Mouse (Mus musculus): ENCODE measurements around the gene Ubald1. TPM values are rescaled to one million over a fixed set of nuclear protein-coding genes. Genes with fewer than 3 reads are reported as not detected.

Ubald1 gene
- polyA plus RNA-seq, 1 experiment = 58.4 TPM

DNA sequence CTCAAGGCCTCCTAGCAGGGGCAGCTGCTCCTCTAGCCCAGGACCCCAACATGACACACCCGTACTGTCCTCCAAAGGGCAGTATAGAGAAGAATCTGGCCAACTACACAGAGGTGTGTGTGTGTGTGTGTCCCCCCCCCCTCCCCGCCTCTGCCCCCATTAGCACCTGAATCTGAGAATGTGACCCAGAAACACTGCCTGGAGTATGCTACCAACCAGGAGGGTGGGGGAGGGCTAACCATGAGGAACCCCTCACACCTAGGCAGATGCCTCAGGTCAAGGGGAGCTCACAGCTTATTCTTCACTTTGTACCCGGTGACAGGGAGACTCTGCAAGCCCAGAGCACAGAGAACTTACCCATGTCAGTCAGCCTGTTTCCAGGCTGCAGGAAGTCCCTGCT is 2.4 kb downstream of the Ubald1 start:
- TF ChIP-seq CTCF (IDR thresholded peaks at IDR 0.05; ENCODE audit: extremely low read depth, insufficient read depth, low read length) (no peak), POLR2A (IDR thresholded peaks at IDR 0.05; ENCODE audit: extremely low read depth, insufficient read depth, low read length) (no peak)
- no peak overlapping the region for H3K27ac ChIP-seq (ENCODE audit: insufficient read depth, low read length)
- peak overlapping the region; percentile 87; the same call in 1 of the 2 replicates for H3K4me3 ChIP-seq (ENCODE audit: insufficient read depth, low read length)
- H3K4me1 ChIP-seq (ENCODE audit: control insufficient read depth, insufficient read depth, low read length) = peaks cover 6% of the 10 kb centered on the region; the same call in 1 of the 2 replicates

DNA sequence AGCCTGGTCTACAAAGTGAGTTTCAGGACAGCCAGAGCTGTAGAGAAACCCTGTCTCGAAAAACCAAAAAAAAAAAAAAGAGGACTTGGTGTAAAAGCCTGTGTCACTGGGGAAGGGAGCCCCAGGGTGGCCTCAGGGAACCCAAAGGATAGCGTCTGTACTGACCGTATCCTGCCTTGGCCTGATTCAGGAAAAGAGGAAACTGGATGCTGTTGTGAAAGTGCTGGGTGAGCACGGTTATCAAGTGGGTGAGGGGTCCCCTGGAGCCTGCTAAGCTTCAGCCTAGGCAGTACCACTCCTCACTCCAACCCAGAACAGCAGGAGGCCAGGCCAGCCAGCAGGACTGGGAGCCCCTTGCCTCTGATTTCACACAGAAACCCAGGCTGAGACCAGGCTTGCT is 2.9 kb downstream of the Ubald1 start:
- peaks cover 6% of the 10 kb centered on the region; the same call in 1 of the 2 replicates for H3K4me1 ChIP-seq (ENCODE audit: control insufficient read depth, insufficient read depth, low read length)
- H3K27ac ChIP-seq (ENCODE audit: insufficient read depth, low read length) = no peak overlapping the region
- no peak overlapping the region for H3K4me3 ChIP-seq (ENCODE audit: insufficient read depth, low read length)
- no peak for TF ChIP-seq POLR2A (IDR thresholded peaks at IDR 0.05; ENCODE audit: extremely low read depth, insufficient read depth, low read length)

DNA sequence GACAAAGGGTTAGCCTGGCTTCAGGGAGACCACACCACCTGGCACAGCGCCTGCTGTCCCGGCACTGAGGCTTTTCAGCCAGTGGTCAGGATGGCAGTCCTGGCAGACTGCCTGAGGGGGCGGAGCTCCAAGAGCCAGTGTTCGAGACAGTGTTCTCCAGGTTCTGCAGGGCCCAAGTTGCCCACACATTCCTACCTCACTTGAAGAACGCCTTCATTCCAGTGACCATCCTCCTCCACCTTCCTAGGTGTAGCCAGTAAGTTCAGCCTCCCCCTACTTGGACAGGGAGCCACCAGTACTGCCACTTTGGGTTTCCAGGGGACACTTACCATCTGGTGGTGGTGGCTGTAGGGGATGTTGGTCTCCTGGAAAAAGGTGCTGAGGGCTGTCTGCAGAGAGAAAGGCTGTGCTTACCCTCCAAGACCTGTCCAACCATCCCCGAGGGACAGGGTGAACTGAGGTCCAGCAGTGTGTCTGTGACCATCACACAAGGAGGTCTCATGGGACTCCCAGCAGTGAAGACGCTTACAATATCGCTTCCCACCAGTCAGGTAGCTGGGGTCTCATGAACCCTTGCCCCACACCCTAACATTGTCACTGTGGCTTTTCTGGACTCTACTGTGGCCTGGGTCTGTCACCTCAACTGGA is 4.0 kb downstream of the Ubald1 start:
- H3K27ac ChIP-seq (ENCODE audit: insufficient read depth, low read length) = no peak overlapping the region
- no peak for TF ChIP-seq CTCF (IDR thresholded peaks at IDR 0.05; ENCODE audit: extremely low read depth, insufficient read depth, low read length)
- TF ChIP-seq POLR2A (IDR thresholded peaks at IDR 0.05; ENCODE audit: extremely low read depth, insufficient read depth, low read length) = no peak
- H3K4me1 ChIP-seq (ENCODE audit: control insufficient read depth, insufficient read depth, low read length) = peaks cover 2% of the 10 kb centered on the region; the same call in 1 of the 2 replicates
- H3K4me3 ChIP-seq (ENCODE audit: insufficient read depth, low read length) = no peak overlapping the region

DNA sequence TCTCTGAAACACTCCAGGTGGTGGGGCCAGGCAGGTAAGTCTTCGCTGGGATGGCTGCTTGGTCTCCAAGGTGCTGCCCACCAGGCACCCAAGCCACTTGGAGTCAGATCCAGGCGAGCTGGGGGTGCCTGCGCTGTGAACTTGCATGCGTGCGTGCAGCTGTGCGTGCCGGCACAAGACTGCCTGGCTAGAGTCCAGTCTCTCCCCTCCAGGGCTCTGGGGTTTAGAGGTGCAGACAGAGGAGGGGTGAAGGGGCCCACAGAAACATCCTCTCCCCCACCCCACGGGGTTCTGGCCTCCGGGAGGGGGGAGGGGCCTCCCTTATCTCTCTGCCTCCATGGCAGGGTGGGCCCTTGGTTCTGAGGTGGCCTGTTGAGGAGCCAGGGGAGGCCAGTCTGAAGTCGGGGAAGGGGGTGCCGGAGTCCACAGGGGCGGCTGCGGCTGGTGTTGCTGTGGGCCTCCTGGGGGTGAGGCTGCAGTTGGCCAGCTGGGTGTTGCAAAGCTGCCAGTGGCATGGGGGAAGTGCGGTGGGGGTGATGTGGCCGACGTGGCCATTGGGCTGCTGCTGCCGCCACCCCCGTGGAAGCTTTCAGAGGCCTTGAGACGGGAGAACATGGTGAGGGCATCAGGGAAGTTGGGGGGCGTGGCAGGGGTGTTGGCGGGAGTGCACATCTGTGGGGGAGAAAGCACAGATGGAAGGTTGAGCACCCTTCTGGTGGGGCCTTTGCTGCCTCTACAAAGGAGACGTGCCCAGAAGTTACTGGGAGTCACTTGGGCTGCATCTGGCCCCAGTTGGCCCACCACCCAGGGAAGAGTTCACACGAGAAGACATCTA is 4.7 kb downstream of the Ubald1 start:
- Histone ChIP-seq H3K4me1 (ENCODE audit: control insufficient read depth, insufficient read depth, low read length) (peaks cover 2% of the 10 kb centered on the region; the same call in 1 of the 2 replicates), H3K4me3 (ENCODE audit: insufficient read depth, low read length) (no peak overlapping the region), H3K27ac (ENCODE audit: insufficient read depth, low read length) (no peak overlapping the region)
- no peak for TF ChIP-seq POLR2A (IDR thresholded peaks at IDR 0.05; ENCODE audit: extremely low read depth, insufficient read depth, low read length)
- no peak for TF ChIP-seq CTCF (IDR thresholded peaks at IDR 0.05; ENCODE audit: extremely low read depth, insufficient read depth, low read length)

DNA sequence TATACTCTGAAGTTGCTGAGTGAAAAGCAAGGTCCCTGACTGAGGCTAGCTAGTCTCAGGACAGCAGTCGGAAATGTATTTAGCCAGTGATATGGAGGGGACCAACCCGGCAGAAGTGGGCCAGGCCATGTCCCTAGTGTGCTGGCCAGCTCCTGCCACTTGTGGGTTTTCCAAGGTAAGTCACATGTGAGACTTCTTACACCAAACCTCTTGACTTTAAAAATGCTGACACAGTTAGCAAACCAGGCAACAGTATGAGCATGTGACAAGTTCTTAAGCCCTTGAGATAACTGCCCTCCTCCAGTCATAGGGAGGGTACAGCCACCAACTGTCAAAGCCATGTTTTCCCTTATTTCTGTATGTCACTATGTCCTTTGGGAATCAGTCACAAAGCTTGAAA is 8.2 kb downstream of the Ubald1 start:
- no peak overlapping the region for H3K4me3 ChIP-seq (ENCODE audit: insufficient read depth, low read length)
- H3K4me1 ChIP-seq (ENCODE audit: control insufficient read depth, insufficient read depth, low read length) = no peaks in the 10 kb centered on the region; the same call in 1 of the 2 replicates
- TF ChIP-seq CTCF (IDR thresholded peaks at IDR 0.05; ENCODE audit: extremely low read depth, insufficient read depth, low read length) (no peak), POLR2A (IDR thresholded peaks at IDR 0.05; ENCODE audit: extremely low read depth, insufficient read depth, low read length) (no peak)
- no peak overlapping the region for H3K27ac ChIP-seq (ENCODE audit: insufficient read depth, low read length)

DNA sequence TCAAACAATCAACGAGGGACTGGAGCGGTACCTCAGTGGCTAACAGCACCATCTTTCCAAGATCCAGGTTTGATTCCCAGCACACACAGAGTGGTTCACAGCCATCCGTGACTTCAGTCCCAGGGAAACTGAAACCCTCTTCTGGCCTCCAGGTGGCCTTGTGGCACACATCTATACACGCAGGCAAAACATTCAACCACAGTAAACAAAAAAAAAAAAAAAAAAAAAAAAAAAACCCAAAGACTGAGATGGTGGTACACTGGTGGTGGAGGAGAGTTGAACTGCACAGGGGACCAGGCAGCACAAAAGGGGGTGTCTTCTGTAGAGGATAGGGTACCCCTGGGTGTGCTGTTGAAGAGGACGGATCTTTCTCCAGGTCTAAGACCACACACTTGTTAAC is 9.6 kb downstream of the Ubald1 start:
- no peak overlapping the region for H3K27ac ChIP-seq (ENCODE audit: insufficient read depth, low read length)
- TF ChIP-seq POLR2A (IDR thresholded peaks at IDR 0.05; ENCODE audit: extremely low read depth, insufficient read depth, low read length) = no peak
- no peak for TF ChIP-seq CTCF (IDR thresholded peaks at IDR 0.05; ENCODE audit: extremely low read depth, insufficient read depth, low read length)
- no peaks in the 10 kb centered on the region for H3K4me1 ChIP-seq (ENCODE audit: control insufficient read depth, insufficient read depth, low read length)
- H3K4me3 ChIP-seq (ENCODE audit: insufficient read depth, low read length) = no peak overlapping the region

DNA sequence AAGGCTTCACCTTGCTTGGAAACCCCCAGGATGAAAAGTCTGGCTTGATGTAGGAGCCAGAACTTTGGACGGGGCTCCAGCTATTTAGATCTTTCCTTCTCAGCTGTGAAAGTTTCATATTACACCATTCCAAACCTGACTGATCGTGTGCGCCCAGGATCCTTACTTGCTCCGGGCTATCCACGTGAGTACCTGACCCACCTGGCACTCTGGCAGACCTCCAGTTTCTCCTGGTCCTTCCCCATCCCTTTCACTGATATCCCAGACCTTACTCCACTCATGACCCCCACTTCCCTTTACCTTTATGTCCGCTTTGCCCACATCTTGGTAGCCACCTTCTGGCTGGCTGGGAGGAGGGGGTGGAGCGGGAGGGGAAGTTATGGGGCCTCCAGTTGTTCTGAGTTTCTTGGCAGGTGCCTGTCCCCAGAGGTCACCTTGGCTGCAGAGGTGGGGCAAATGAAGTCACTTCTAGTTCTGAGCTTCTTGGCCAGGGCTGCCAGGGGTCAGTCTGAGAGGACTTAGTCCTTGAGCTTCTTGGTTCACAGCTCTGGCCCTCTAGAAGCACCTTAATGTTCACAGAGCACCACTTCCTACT is 13.9 kb downstream of the Ubald1 start:
- H3K4me3 ChIP-seq (ENCODE audit: insufficient read depth, low read length) = no peak overlapping the region
- TF ChIP-seq CTCF (IDR thresholded peaks at IDR 0.05; ENCODE audit: extremely low read depth, insufficient read depth, low read length) (no peak), POLR2A (IDR thresholded peaks at IDR 0.05; ENCODE audit: extremely low read depth, insufficient read depth, low read length) (no peak)
- H3K4me1 ChIP-seq (ENCODE audit: control insufficient read depth, insufficient read depth, low read length) = no peaks in the 10 kb centered on the region
- no peak overlapping the region for H3K27ac ChIP-seq (ENCODE audit: insufficient read depth, low read length)

DNA sequence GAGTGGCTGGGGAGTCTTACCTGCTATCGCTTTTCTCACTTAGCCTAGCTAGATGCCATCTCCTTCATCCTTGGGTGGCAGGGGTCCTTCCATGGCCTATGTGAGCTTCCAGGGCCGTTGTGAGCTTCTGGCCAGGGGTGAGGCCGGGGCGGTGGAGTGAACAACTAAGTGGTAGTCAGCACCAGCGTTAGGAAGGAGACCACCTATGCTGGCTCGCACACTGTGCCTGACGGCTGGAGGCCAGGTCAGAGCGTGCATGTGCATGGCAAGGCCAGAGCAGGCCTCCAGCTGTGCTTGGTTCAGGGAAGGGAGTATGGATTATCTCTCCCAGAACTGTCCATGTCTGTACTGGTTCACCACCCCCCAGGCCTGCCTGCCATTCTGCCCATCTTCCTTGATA is 16.4 kb downstream of the Ubald1 start:
- no peak for TF ChIP-seq CTCF (IDR thresholded peaks at IDR 0.05; ENCODE audit: extremely low read depth, insufficient read depth, low read length)
- TF ChIP-seq POLR2A (IDR thresholded peaks at IDR 0.05; ENCODE audit: extremely low read depth, insufficient read depth, low read length) = no peak
- H3K4me1 ChIP-seq (ENCODE audit: control insufficient read depth, insufficient read depth, low read length) = no peaks in the 10 kb centered on the region
- no peak overlapping the region for H3K27ac ChIP-seq (ENCODE audit: insufficient read depth, low read length)
- no peak overlapping the region for H3K4me3 ChIP-seq (ENCODE audit: insufficient read depth, low read length)

DNA sequence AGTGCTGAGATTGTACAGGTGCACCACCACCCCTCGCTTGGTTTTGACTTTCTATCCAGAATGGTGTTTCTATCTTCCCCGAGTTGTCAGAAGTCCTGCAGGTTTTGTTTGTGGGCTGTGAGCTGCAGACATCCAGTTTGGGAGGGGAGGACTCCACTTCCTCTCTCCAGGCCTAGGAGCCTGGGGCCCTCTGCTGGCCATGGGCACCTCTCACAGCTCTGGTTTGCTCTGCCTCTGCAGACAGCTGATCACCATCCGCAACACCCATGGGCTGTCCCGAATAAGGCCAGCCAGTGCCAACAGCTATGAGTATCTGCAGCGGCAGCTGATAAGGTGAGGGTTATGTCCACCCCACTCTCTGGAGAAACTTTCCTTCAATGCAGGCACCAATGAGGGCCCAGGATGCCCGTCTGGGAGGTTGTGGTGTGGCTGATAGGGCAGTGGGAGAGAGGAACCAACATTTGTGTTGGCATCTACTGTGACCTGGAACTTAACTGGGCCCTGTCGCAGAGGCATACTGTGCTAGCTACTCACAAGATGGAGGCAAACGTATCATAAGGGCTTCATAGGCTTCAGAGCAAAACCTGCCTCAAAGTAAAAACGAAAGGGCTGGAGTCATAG is 17.1 kb downstream of the Ubald1 start:
- TF ChIP-seq CTCF (IDR thresholded peaks at IDR 0.05; ENCODE audit: extremely low read depth, insufficient read depth, low read length) (peak; percentile 76), POLR2A (IDR thresholded peaks at IDR 0.05; ENCODE audit: extremely low read depth, insufficient read depth, low read length) (no peak)
- Histone ChIP-seq H3K27ac (ENCODE audit: insufficient read depth, low read length) (no peak overlapping the region), H3K4me1 (ENCODE audit: control insufficient read depth, insufficient read depth, low read length) (no peaks in the 10 kb centered on the region), H3K4me3 (ENCODE audit: insufficient read depth, low read length) (no peak overlapping the region)

Data from cortical plate, adult 2 months (tissue).